Mouse (Mus musculus) mesoderm, embryonic 11.5 days (tissue): ENCODE data around the gene Gm3147.
"Not testable (repeated sequence)": the region's sequence is repeated elsewhere in the genome, so short reads cannot be mapped to it uniquely, and the experiment has no call there.

Experiments
- DNase-seq: peaks from one replicate; pipeline ENCODE4 v3.0.0-alpha.2; 2012; ENCODE audit warnings: low read depth, low spot score

Gm3147 gene

DNA sequence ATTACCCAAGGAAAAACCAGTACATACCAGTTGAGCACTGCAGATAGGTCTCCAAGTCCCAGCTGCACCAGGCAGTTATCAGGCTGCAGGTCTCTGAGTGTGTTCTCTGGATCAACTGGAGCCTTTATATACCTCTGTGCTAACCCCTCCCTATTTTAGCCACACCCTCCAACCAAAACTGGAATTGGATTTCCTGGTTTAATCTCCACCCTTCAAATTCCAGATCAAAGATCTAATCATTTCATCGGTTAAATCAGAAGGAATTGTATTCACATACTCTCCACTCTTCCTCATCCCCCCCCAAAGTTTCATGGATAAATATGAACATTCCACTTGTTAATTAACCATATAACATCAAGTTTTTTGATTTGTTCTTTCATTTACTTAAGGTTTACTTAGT lies at the start of gene Gm3147:
Gene Gm3147 (minus strand): TSS at position 101 of the 400 bp plus-strand sequence.
- DNase-seq: not testable (repeated sequence)

DNA sequence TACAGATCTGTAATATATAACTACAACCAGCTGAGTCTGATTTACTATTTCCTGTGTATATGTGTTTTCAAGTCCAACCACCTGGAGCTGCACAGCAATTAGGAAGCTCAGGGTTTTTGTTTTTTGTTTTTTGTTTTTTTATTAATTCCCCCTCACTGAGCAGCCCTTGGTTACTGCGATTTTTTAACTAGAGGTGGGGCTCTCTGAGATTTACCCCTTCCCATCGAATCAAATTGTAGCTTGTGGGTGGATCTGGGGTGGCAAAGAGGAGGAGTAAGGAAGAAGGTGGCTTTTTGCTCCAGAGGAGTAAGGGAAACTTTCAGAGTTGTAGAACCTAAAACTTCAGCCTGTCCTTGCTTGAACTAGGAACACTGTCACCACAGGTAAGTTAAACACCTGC lies 31.9 kb upstream of the Gm3147 start, which contains the start of gene Gm6205:
Gene Gm6205 (plus strand): TSS at position 301 of the 400 bp plus-strand sequence.
- not testable (repeated sequence) for DNase-seq

DNA sequence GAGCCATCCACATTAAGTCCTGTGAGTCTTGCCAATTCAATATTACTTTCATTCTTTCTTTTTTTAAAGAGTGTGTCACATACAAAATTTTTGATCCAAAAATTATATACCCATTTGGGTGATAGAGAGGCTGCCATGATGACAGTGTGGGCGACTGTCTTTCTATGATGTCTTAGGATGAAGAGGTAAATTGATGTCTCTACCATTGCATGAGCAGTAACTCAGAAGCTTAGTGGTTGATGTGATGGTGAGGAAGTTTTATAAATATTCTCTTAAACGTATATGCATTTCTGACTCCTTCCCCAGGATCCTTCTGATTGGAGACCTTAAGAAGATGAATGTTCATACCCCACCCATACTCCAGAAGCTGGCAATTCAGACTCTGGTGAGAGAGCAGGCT lies 7.5 kb upstream of the Gm3147 start, which contains the start of gene Gm6509:
Gene Gm6509 (plus strand): TSS at position 301 of the 400 bp plus-strand sequence.
- DNase-seq: not testable (repeated sequence)
